Mouse (Mus musculus) mature B cell (primary cell): ENCODE results near the gene Usp13.

Experiments
- in situ Hi-C: fragments of 300-500 bp; cut with MboI; formaldehyde crosslinking; loops from 2 replicates; pipeline ENCODE4 v1.14.3; 2019

Usp13 gene

DNA sequence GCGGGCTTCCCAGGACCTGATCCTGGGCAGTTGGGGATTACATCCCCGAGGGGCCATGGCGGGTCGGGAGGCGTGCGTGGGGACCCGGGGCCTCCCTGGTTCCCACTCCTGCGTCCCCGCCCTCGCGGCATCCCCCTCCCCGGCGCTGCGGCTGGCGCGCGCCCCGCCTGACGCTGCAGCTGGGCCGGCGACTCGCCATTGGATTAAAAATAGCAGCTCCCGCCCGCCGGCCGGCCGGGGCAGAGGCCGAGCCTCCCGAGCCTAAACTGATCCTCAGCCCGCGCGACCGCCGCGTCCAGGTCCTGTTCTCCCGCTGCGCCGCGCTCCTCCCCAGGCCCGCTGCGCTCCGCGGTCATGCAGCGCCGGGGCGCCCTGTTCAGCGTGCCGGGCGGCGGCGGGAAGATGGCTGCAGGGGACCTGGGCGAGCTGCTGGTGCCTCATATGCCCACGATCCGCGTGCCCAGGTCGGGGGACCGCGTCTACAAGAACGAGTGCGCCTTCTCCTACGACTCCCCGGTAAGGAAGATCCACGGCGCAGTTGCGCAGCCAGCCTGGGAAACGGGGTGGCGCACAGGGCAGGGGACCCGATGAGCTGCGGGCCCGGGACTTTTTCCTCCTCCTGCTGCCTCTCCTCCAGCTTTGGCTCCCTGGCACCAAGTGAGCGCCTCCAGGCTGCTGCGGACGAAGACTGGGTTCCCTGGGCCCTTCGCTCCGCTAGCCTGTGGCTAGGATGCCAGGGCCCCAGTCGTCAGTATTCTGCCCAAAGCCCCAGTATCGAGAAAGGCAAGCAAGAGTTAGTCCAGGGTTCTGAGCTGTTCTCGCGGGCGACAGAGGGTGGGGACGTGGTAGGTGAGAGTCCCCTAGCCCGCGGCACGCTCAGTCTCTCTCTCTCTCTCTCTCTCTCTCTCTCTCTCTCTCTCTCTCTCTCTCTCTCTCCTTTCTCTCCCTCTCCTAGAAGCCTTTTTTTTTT lies at the start of gene Usp13:
Gene Usp13 (plus strand): TSS at position 190 of the 970 bp plus-strand sequence.
- in situ Hi-C loops = no loop called here

DNA sequence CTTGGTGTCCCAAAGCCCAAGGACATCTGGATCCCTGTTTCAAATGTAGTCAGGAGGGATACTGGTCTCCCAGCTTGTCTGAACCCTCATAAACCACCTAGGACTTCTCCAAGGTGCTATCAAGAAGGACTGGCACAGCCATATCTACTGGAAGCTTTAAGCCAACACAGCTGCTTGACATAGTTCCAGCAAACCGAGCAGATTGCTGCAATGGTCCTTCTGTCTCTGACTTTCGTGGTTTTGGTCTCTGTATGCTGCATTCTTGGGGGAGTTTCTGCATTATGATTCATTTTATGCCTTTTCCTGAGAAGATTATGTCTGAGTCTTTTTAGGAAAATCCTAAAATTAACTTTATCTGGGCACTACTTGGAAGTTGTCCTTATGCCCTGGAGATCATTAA lies 46.6 kb upstream of the Usp13 start:
- in situ Hi-C loops = no loop called here

DNA sequence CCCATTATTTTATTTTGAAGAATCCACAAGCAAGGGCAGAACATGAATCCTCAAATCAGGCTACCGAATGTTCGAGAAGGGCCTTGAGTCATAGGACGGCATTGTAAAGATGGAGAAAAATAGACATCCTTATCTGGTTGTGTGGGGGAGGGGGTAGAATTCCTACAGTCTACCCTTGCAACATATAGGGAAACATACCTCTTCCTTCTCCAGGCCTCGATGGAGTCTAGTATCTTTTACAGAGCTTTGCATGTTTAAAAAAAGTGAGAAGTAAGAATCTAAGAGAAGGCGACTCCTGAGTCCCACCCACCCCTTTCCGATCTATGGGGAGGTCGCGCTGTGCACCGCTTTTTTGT lies 367 bp upstream of the Usp13 start:
- in situ Hi-C loops = no loop called here

DNA sequence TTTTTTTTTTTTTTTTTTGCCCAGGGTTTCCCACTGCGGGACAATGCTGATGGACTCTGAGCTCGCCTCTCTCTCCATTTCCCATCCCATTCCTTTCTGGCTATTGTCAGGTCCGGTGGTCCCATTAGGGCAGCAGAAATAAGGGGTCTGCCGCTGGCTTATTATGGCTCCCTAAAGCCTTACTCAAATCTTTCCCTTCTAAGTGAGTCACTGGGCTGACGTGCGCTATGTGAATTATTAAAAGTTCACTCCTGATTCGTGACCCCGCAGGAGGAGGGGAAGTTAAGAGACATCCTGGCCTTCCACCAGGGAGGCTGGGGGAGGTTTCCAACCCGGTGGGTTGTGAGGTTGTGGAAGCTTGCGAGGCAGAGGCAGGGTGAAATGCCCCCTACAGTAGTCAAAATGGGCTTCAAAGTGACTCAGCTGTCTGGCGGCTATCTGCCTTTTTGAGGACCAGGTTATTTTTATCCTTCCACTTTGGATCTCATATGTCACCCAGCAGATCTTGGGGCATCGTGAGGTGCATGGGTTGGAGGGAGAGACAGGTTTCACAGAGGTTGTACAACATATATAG lies 1.1 kb downstream of the Usp13 start:
- in situ Hi-C loops = no loop called here

DNA sequence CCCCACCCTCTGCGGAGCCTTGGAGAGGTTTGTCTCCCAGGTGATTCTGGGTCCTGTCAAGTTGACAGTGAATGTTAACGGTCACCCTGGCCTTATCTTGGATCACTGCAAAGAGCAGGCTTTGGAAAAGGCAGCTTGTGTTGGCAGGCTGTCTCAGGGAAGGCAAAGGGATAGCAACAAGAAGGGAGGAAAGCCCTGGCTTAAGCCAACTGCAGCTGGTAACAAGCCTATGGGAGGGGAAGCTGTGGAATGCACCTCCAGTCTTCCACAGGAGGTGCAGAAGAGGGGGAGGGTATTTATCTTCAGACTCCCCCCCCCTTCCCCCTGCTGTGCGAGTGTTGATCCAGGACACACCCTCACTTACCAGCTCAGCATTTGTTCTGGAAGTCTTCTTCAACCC lies 5.3 kb downstream of the Usp13 start:
- in situ Hi-C loops = no loop called here

GRCm38 (mm10) chr3:32824923-32825322 lies 7.6 kb downstream of the Usp13 start:
- in situ Hi-C loops = no loop called here

DNA sequence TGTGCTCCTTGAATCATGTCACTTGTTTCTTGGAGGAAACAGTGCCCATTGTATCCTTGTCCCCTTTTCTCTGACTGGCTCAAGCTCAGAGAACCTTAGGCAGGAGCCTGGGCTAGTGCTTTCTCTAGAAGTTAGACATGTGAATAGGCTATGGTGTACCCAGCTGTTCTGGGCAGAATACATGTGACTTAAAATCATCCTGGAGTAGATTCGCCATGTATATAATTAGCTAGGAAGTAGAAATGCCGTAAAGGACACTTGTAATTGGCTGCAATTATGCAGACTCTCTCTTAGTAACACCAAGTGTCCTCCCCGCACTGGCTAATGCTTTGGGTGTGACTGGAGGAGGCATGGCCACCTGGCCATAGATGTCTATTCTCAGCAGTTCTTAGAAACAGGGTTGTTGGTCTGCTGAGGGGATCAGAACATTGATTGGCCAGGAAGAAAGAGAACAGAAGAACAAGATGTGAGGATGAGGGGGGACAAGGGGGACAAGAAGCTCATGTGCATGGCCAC lies 8.7 kb downstream of the Usp13 start:
- in situ Hi-C loops = no loop called here

- in situ Hi-C loops = no loop called here
Observed at GRCm38 (mm10) chr3:32826701-32827100, 9.4 kb downstream of the Usp13 start.

DNA sequence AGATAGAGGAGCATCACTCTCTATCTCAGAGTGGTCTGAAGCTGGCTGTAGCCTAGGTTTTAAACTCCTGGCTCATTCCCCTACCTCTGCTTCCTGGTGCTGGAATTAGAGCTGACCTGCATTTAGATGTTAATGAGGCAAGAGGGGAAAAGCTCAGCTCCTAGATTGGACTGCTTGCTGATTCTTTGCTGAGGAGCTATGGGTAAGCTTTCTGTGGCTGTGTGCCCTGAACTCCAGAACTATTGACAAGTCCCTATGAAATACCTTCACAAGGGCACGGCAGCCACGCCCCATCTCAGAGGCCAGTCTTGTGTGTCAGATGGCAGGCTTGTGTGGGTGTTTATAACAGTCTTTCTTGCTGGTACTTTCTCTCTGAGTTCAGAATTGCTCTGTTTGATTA lies 16.5 kb downstream of the Usp13 start:
- in situ Hi-C loops = no loop called here

DNA sequence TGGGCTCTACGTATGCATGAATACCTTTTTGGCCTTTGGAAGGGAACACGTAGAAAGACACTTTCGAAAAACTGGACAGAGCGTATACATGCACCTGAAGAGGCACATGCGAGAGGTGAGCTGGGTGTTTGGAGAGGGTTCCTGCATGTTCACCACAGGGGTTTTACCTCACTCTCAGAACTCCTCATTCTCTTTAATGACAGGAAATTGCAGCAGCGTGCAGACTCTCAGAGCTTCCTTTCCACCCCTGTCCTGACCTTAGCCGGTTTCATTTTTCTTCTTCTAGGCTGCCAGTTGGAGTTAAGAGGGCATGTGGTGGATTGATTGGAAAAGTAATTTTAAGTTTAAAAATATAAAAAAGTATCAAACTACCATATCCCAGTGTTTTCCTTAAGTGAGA lies 20.5 kb downstream of the Usp13 start:
- in situ Hi-C loops = no loop called here

- in situ Hi-C loops = no loop called here
Observed at GRCm38 (mm10) chr3:32856362-32857107, 39.2 kb downstream of the Usp13 start.

- in situ Hi-C loops = no loop called here
Observed at GRCm38 (mm10) chr3:32871081-32871480, 53.7 kb downstream of the Usp13 start.

DNA sequence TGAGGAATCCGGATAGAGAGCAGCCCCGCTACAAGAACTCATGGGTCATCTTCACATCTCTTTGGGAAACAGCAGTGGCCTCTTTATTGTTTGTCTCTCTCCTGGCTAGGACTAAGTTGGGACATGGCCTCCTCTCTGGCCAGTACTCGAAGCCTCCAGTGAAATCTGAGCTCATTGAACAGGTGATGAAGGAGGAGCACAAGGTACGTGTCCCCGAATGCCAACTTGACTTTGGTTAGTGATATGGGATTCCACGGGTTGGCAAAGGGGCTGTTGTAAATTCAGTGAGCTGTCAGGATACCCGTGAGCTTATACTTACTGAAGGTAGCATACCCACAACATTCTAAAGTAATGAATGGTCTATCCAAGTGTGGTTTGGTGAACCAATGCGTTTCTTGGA lies 69.0 kb downstream of the Usp13 start:
- in situ Hi-C loops = no loop called here

- in situ Hi-C loops = no loop called here
Observed at GRCm38 (mm10) chr3:32888886-32889285, 71.5 kb downstream of the Usp13 start.

DNA sequence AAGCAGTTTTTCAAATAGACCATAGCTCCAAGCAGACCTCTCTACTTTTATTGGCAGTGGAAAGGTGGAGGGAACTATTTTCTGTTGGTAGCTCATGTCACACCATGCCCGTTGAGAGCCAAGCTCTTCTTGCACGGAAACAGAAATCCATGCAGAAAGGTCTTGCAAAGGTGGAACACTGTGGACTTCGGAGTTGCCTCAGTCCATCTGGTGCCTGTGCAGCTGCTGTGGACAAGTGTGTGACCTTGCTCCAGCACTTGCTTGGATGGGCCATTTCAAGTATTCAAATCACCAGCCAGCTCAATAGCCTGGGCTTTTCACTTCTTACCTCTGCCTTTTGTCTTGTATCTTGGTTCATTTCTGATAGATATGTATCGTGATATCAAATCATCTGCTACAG lies 72.8 kb downstream of the Usp13 start:
- in situ Hi-C loops = no loop called here

DNA sequence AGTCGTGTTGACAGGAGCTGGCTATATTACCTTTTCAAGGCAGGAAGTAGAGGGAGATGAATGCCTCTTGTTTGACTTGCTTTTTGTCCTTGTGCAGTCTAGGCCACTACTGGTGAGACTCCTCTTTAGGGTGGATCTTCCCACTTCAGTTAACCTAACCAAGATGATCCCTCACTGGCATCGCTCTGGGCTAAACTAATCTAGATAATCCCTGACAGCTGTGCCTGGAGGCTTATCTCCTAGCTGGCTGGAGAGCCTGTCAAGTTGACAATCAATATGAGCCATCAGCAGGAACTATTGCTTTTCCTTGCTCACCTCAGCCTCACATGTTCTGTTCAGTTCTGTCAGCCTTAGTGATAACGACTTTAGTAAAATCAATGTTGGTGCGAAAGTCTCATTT lies 86.1 kb downstream of the Usp13 start:
- in situ Hi-C loops = no loop called here

DNA sequence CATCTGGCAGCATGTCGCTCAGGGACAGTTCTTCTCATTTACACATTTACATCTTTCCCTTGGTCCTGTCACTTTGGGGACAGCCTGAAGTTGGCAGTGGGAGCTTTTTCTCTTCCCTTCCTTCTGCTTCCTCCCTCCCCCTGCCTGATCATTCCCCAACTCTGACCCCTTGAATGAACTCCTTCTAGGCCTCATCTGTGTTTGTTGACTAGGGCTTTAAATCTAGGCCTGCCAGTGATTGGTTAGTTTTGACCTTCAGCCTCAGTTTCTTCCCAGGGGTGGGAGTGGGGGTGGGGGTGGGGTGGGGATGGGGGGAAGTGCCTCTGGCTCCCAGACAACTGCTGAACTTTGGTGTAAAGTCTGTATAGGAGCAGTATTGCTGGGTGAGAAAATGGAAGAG lies 87.3 kb downstream of the Usp13 start:
- in situ Hi-C loops = no loop called here

DNA sequence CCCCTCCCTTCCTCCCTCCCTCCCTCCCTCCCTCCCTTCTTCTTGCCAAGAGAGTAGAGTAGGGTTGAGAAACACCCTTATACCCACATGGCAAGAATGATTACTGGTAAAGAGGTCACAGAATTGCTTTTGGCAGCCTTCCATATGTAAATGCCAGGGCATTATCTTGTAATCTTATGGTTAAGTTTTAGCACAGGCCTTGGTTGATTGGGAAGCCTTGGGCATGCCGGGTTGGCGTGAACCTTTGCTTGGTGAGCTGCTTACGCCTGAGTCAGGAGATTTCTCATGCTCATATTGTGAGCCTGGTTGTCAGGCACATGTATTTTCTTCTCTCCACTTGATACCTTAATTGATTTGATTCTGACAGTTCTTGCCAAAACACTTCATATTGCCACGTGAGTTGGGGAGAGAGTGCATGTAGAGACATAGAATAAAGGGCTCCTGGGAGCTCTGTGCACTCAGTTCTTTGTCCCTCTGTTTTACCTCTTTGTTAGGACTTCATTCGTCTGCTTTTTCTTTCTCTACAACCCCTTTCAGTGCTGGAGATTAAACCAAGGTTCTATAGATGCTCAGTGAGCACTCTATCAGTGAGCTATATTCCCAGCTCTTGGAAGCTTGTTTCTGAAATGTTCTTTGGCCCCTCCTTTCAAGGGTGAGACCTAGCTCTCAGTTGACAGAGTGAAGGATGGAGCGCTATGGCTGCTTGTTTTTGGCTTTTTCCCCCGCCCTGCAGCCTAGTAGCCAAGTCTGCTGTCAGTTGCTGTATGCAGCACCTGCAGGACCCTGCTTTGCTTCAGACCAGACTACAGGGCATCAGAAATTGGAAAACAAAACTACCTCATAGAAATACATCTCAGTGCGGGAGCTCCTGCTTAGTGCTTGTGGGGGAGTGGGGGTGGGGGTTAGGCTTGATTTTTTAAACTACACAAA lies 88.8 kb downstream of the Usp13 start:
- in situ Hi-C loops = no loop called here

GRCm38 (mm10) chr3:32908400-32908799 lies 91.1 kb downstream of the Usp13 start:
- in situ Hi-C loops = no loop called here

GRCm38 (mm10) chr3:32910071-32910551 lies 92.8 kb downstream of the Usp13 start:
- in situ Hi-C loops = no loop called here

GRCm38 (mm10) chr3:32924168-32924567 lies 106.8 kb downstream of the Usp13 start:
- in situ Hi-C loops = no loop called here
